ENCODE assay signal across 8 mouse cellular contexts in genomic region chr10:29146858-29147640, GRCm38 (mm10). TPM values are rescaled to one million over a fixed set of nuclear protein-coding genes. Genes with fewer than 3 reads are reported as not detected.
A peak's percentile ranks its signal among the peaks of the same experiment; 100 is the strongest.
DNase-seq lines count a peak whose midpoint lies in the region; ATAC-seq and TF ChIP-seq lines count a peak whose summit lies in the region.

No protein-coding gene starts in this region.

- H3K9ac ChIP-seq in forebrain, embryonic 14.5 days (ENCODE audit: low read length): peak overlapping the region; percentile 97
- no peak overlapping the region for H3K9ac ChIP-seq in heart, postnatal 0 days (replicated peaks; ENCODE audit: low read depth, low read length)
- H3K9ac ChIP-seq in liver, embryonic 13.5 days: no peak overlapping the region
- peak overlapping the region; percentile 91 for H3K9ac ChIP-seq in neural tube, embryonic 13.5 days

- ATAC-seq in cerebellum, adult (ENCODE audit: insufficient number of reproducible peaks, low FRiP score, low TSS enrichment): peak; percentile 64
- ATAC-seq in forebrain, embryonic 14.5 days: peak; percentile 78
- ATAC-seq in heart, postnatal 0 days (ENCODE audit: insufficient read depth, low read depth): peak; percentile 92
- peak; percentile 88 for ATAC-seq in liver, embryonic 13.5 days (ENCODE audit: low read depth)
- peak; percentile 72 for ATAC-seq in neural tube, embryonic 13.5 days (ENCODE audit: low read depth)

- H3K4me1 ChIP-seq in forebrain, embryonic 14.5 days (ENCODE audit: control insufficient read depth, insufficient read depth, low read length): peaks cover 14% of the 10 kb centered on the region
- peaks cover 12% of the 10 kb centered on the region; the same call in 1 of the 2 replicates for H3K4me1 ChIP-seq in heart, postnatal 0 days (ENCODE audit: control insufficient read depth, insufficient read depth)
- H3K4me1 ChIP-seq in liver, embryonic 13.5 days (replicated peaks): peaks cover 6% of the 10 kb centered on the region; the same call in 1 of the 2 replicates
- H3K4me1 ChIP-seq in neural tube, embryonic 13.5 days (replicated peaks): peaks cover 45% of the 10 kb centered on the region
- H3K4me1 ChIP-seq in thymus, adult 2 months (replicated peaks; ENCODE audit: control insufficient read depth, insufficient read depth, low read length): no peaks in the 10 kb centered on the region; the same call in 1 of the 2 replicates

- no peak for TF ChIP-seq CTCF in heart, postnatal 0 days (IDR thresholded peaks at IDR 0.05; ENCODE audit: low read depth)
- TF ChIP-seq CTCF in thymus, adult 2 months (IDR thresholded peaks at IDR 0.05; ENCODE audit: borderline replicate concordance, control insufficient read depth, extremely low read depth, insufficient read depth, low read length, poor library complexity): no peak

- TF ChIP-seq POLR2A in thymus, adult 2 months (IDR thresholded peaks at IDR 0.05; ENCODE audit: control insufficient read depth, extremely low read depth, insufficient read depth, low read length, poor library complexity): no peak

- no peak for TF ChIP-seq EP300 in heart, postnatal 0 days (IDR thresholded peaks at IDR 0.05; ENCODE audit: low read depth)

- peak overlapping the region; percentile 95 for H3K27ac ChIP-seq in forebrain, embryonic 14.5 days (ENCODE audit: low read depth, low read length)
- no peak overlapping the region for H3K27ac ChIP-seq in heart, postnatal 0 days (ENCODE audit: low read depth)
- no peak overlapping the region for H3K27ac ChIP-seq in liver, embryonic 13.5 days
- H3K27ac ChIP-seq in neural tube, embryonic 13.5 days (replicated peaks): peak overlapping the region; percentile 95
- H3K27ac ChIP-seq in thymus, adult 2 months (ENCODE audit: control insufficient read depth, insufficient read depth, low read length): no peak overlapping the region

- peak overlapping the region; percentile 90 for H3K4me2 ChIP-seq in forebrain, embryonic 14.5 days (ENCODE audit: low read length)
- H3K4me2 ChIP-seq in heart, postnatal 0 days (ENCODE audit: low read depth, low read length): peak overlapping the region; percentile 63
- H3K4me2 ChIP-seq in liver, embryonic 13.5 days: peak overlapping the region; percentile 68
- peak overlapping the region; percentile 91 for H3K4me2 ChIP-seq in neural tube, embryonic 13.5 days

- H3K9me3 ChIP-seq in forebrain, embryonic 14.5 days (replicated peaks; ENCODE audit: control insufficient read depth, low read length): no peaks in the 10 kb centered on the region
- no peaks in the 10 kb centered on the region for H3K9me3 ChIP-seq in heart, postnatal 0 days (replicated peaks; ENCODE audit: control insufficient read depth, low read length)
- H3K9me3 ChIP-seq in liver, embryonic 13.5 days (replicated peaks): no peaks in the 10 kb centered on the region
- no peaks in the 10 kb centered on the region for H3K9me3 ChIP-seq in neural tube, embryonic 13.5 days

- no peaks in the 10 kb centered on the region for H3K27me3 ChIP-seq in forebrain, embryonic 14.5 days (replicated peaks; ENCODE audit: control insufficient read depth, insufficient read depth, low read length)
- peaks cover 57% of the 10 kb centered on the region for H3K27me3 ChIP-seq in heart, postnatal 0 days (ENCODE audit: control insufficient read depth, insufficient read depth, low read length)
- H3K27me3 ChIP-seq in liver, embryonic 13.5 days: peaks cover 65% of the 10 kb centered on the region
- no peaks in the 10 kb centered on the region for H3K27me3 ChIP-seq in neural tube, embryonic 13.5 days
- H3K27me3 ChIP-seq in thymus, adult 2 months (ENCODE audit: control insufficient read depth, insufficient read depth, low read length): peaks cover 6% of the 10 kb centered on the region; the same call in 1 of the 2 replicates

- WGBS in forebrain, embryonic 14.5 days: under 1% methylated on average over 56 of the region's 65 CpGs
- under 1% methylated on average over 46 of the region's 65 CpGs for WGBS in heart, postnatal 0 days
- WGBS in liver, embryonic 13.5 days (ENCODE audit: insufficient replicate concordance): 2% methylated on average over 60 of the region's 65 CpGs
- 0% methylated on average over 51 of the region's 65 CpGs for WGBS in neural tube, embryonic 13.5 days
- WGBS in thymus, adult 2 months: 3% methylated on average over 64 of the region's 65 CpGs

- peak; percentile 74 for DNase-seq in ES-CJ7 (ENCODE audit: low read depth, low spot score)
- peak; percentile 80 for DNase-seq in forebrain, embryonic 14.5 days (ENCODE audit: low spot score)
- peak; percentile 62 for DNase-seq in heart, postnatal 0 days (ENCODE audit: low spot score)
- DNase-seq in kidney, postnatal 36 days: peak; percentile 64 to 86
- peak; percentile 63 for DNase-seq in liver, embryonic 13.5 days
- DNase-seq in thymus, adult 2 months: peak; percentile 22

- peak overlapping the region; percentile 84 for H3K4me3 ChIP-seq in forebrain, embryonic 14.5 days (ENCODE audit: low read depth, low read length)
- H3K4me3 ChIP-seq in heart, postnatal 0 days (ENCODE audit: low read depth, low read length): peak overlapping the region; percentile 42
- H3K4me3 ChIP-seq in liver, embryonic 13.5 days (replicated peaks): peak overlapping the region; percentile 48
- H3K4me3 ChIP-seq in neural tube, embryonic 13.5 days: peak overlapping the region; percentile 82
- 0 out of 2 replicates have a peak overlapping the region, but pooled peaks have one; percentile 3 for H3K4me3 ChIP-seq in thymus, adult 2 months (ENCODE audit: control insufficient read depth, insufficient read depth, low read length)

- peaks cover 25% of the 10 kb centered on the region for H3K36me3 ChIP-seq in forebrain, embryonic 14.5 days (ENCODE audit: control insufficient read depth, insufficient read depth, low read length)
- H3K36me3 ChIP-seq in heart, postnatal 0 days (replicated peaks; ENCODE audit: control insufficient read depth, insufficient read depth, low read length): no peaks in the 10 kb centered on the region
- H3K36me3 ChIP-seq in liver, embryonic 13.5 days: no peaks in the 10 kb centered on the region
- H3K36me3 ChIP-seq in neural tube, embryonic 13.5 days: peaks cover 17% of the 10 kb centered on the region
- no peaks in the 10 kb centered on the region for H3K36me3 ChIP-seq in thymus, adult 2 months (ENCODE audit: control insufficient read depth, insufficient read depth, low read length)

RNA-seq across cellular contexts. Expression of gene Soga3, which starts 3.4 kb away (rescaled TPM):
- 47.0 and 74.8 TPM in 2 replicates for polyA plus RNA-seq in forebrain, embryonic 14.5 days (2014; fragmentation: Nextera tagmentation; extraction: Ambion mirVana)
- total RNA-seq in heart, postnatal 0 days (2014; rRNA removed; ENCODE audit: low replicate concordance): 2.9 TPM in 1 of 2 replicates, not detected in the other
- 0.07 TPM in 2 replicates for polyA plus RNA-seq in heart, postnatal 0 days (2015; fragmentation: Nextera tagmentation; extraction: Ambion mirVana)
- polyA plus RNA-seq in liver, embryonic 13.5 days (2015; fragmentation: Nextera tagmentation; extraction: Ambion mirVana): 0.06 and 0.13 TPM in 2 replicates
- polyA plus RNA-seq in neural tube, embryonic 13.5 days (2015; fragmentation: Nextera tagmentation; extraction: Ambion mirVana): 91.9 and 109 TPM in 2 replicates
- polyA plus RNA-seq in thymus, adult 2 months (2012; rRNA removed): 0.04 and 0.13 TPM in 2 replicates

RNA-seq across cellular contexts. Expression of gene Gm49353, which starts 51.7 kb away (rescaled TPM):
- polyA plus RNA-seq in forebrain, embryonic 14.5 days (2014; fragmentation: Nextera tagmentation; extraction: Ambion mirVana): 8.3 and 14.9 TPM in 2 replicates
- total RNA-seq in heart, postnatal 0 days (2014; rRNA removed; ENCODE audit: low replicate concordance): not detected in 2 replicates
- polyA plus RNA-seq in heart, postnatal 0 days (2015; fragmentation: Nextera tagmentation; extraction: Ambion mirVana): not detected in 2 replicates
- not detected in 2 replicates for polyA plus RNA-seq in liver, embryonic 13.5 days (2015; fragmentation: Nextera tagmentation; extraction: Ambion mirVana)
- 13.0 and 14.8 TPM in 2 replicates for polyA plus RNA-seq in neural tube, embryonic 13.5 days (2015; fragmentation: Nextera tagmentation; extraction: Ambion mirVana)
- polyA plus RNA-seq in thymus, adult 2 months (2012; rRNA removed): not detected in 2 replicates

Comparison
In these comparisons a context has a peak if more than half of its experiments do, and no peak if none do; other contexts are left out.
1. DNase-seq: peak in every context shown above with its lines; median percentile 80 in forebrain, embryonic 14.5 days; 75 in kidney, postnatal 36 days; 74 in ES-CJ7; 63 in liver, embryonic 13.5 days; 62 in heart, postnatal 0 days; 22 in thymus, adult 2 months.
2. H3K27ac ChIP-seq: peak in forebrain, embryonic 14.5 days (single experiment) and neural tube, embryonic 13.5 days (single experiment); none in heart, postnatal 0 days (single experiment), liver, embryonic 13.5 days (single experiment) and thymus, adult 2 months (single experiment).
3. H3K4me3 ChIP-seq: peak in every context shown above with its lines; median percentile 84 in forebrain, embryonic 14.5 days; 82 in neural tube, embryonic 13.5 days; 48 in liver, embryonic 13.5 days; 42 in heart, postnatal 0 days; 3 in thymus, adult 2 months.
4. H3K9ac ChIP-seq: peak in forebrain, embryonic 14.5 days (single experiment) and neural tube, embryonic 13.5 days (single experiment); none in heart, postnatal 0 days (single experiment) and liver, embryonic 13.5 days (single experiment).
5. RNA of gene Soga3, which starts 3.4 kb away (polyA plus RNA-seq): 91.9 to 109 TPM in neural tube, embryonic 13.5 days and 47.0 to 74.8 TPM in forebrain, embryonic 14.5 days; 0.04 to 0.13 TPM in thymus, adult 2 months, 0.06 to 0.13 TPM in liver, embryonic 13.5 days and 0.07 TPM in heart, postnatal 0 days; every median in the first group is over 10 times any median in the second.
6. Peak in every context shown above with its lines, with median percentiles within 50 percentile points of each other: ATAC-seq and H3K4me2 ChIP-seq.